Mouse (Mus musculus) thymus, adult 2 months (tissue): ENCODE measurements around the gene Olfr464. TPM values are rescaled to one million over a fixed set of nuclear protein-coding genes. Genes with fewer than 3 reads are reported as not detected.
"Not testable (repeated sequence)": the region's sequence is repeated elsewhere in the genome, so short reads cannot be mapped to it uniquely, and the experiment has no call there.

ENCODE experiments used
- DNase-seq: peaks from one replicate; pipeline ENCODE4 v3.0.0; 2021
- H3K27ac ChIP-seq: fragments of 200-500 bp; 2 replicates; pipeline ENCODE4 v1.5.1; 2012; ENCODE audit warnings: low read length, control low read depth; ENCODE audit not compliant: control insufficient read depth, insufficient read depth
- H3K27me3 ChIP-seq: fragments of 200-500 bp; 2 replicates; pipeline ENCODE4 v1.6.1; 2012; ENCODE audit warnings: mild to moderate bottlenecking, low read length, moderate library complexity, mixed read lengths; ENCODE audit not compliant: control insufficient read depth, insufficient read depth
- H3K36me3 ChIP-seq: fragments of 200-500 bp; 2 replicates; pipeline ENCODE4 v1.6.1; 2012; ENCODE audit warnings: mild to moderate bottlenecking, low read length, moderate library complexity; ENCODE audit not compliant: control insufficient read depth, insufficient read depth
- H3K4me1 ChIP-seq: fragments of 200-500 bp; replicated peaks from 2 replicates; pipeline ENCODE4 v1.6.1; 2012; ENCODE audit warnings: low read length; ENCODE audit not compliant: control insufficient read depth, insufficient read depth
- H3K4me3 ChIP-seq: fragments of 200-500 bp; 2 replicates; pipeline ENCODE4 v1.5.1; 2012; ENCODE audit warnings: mild to moderate bottlenecking, low read length, control low read depth, moderate library complexity; ENCODE audit not compliant: control insufficient read depth, insufficient read depth
- CTCF ChIP-seq: fragments of 200-500 bp; IDR thresholded peaks from 2 replicates; pipeline ENCODE4 v1.5.1; 2012; ENCODE audit warnings: mild to moderate bottlenecking, control low read depth, low read length, moderate library complexity, borderline replicate concordance; ENCODE audit not compliant: control insufficient read depth, poor library complexity, insufficient read depth; ENCODE audit errors: extremely low read depth
- POLR2A ChIP-seq: fragments of 200-500 bp; IDR thresholded peaks from 2 replicates; pipeline ENCODE4 v1.6.1; 2012; ENCODE audit warnings: mild to moderate bottlenecking, low read length, control low read depth, moderate library complexity; ENCODE audit not compliant: control insufficient read depth, poor library complexity, insufficient read depth; ENCODE audit errors: extremely low read depth
- WGBS: fragments of 180-500 bp; shearing (Covaris S2); methylation state at CpG from one replicate; pipeline ENCODE4 v1.1.7; 2018; 5-methylcytosine and 5-hydroxymethylcytosine counted together
- polyA plus RNA-seq: library from polyadenylated mRNA; depleted of rRNA; stranded (reverse); fragments of >200 nt; gene quantifications from 2 replicates; pipeline ENCODE4 v1.2.3, GENCODE M21; 2012; rRNA removed

Gene Olfr464
- polyA plus RNA-seq, 1 experiment, result 0.27 TPM

- Histone ChIP-seq H3K27ac (no peak overlapping the region), H3K36me3 (no peaks in the 10 kb centered on the region), H3K4me1 (no peaks in the 10 kb centered on the region), H3K4me3 (no peak overlapping the region), H3K27me3 (no peaks in the 10 kb centered on the region; the same call in 1 of the 2 replicates)
- no peak for DNase-seq
- 67% methylated on average over 8 of the region's 8 CpGs for WGBS
- no peak for TF ChIP-seq CTCF
- TF ChIP-seq POLR2A, result no peak
These were observed 49.0 kb downstream of the Olfr464 start for GRCm38 (mm10) chr11:87871766-87872165.

GRCm38 (mm10) chr11:87870096-87870495, 50.7 kb downstream of the Olfr464 start:
- TF ChIP-seq POLR2A, result no peak
- TF ChIP-seq CTCF, result no peak
- no peak overlapping the region for H3K27ac ChIP-seq
- WGBS, result 80% methylated on average over 2 of the region's 2 CpGs
- no peaks in the 10 kb centered on the region for H3K36me3 ChIP-seq
- H3K4me3 ChIP-seq, result no peak overlapping the region
- no peaks in the 10 kb centered on the region; the same call in 1 of the 2 replicates for H3K27me3 ChIP-seq
- no peak for DNase-seq
- H3K4me1 ChIP-seq, result no peaks in the 10 kb centered on the region

GRCm38 (mm10) chr11:87866891-87867290, 53.9 kb downstream of the Olfr464 start:
- H3K27ac ChIP-seq, H3K36me3 ChIP-seq, H3K27me3 ChIP-seq, H3K4me3 ChIP-seq, H3K4me1 ChIP-seq: not testable (repeated sequence)
- DNase-seq, result peak; percentile 16
- WGBS, result 100% methylated on average over 1 of the region's 2 CpGs

Other genes starting within 250 kb of the Olfr464 start
- gene Supt4a, start 183.4 kb downstream of the Olfr464 start, polyA plus RNA-seq, result 172 and 215 TPM in 2 replicates
- 25.3 and 27.9 TPM in 2 replicates for gene Tspoap1, start 160.4 kb downstream of the Olfr464 start, polyA plus RNA-seq
- gene Mpo, start 127.4 kb downstream of the Olfr464 start, polyA plus RNA-seq, result 4.6 and 8.5 TPM in 2 replicates
- gene Lpo, start 92.7 kb downstream of the Olfr464 start, polyA plus RNA-seq, result 8.0 and 10.1 TPM in 2 replicates
- gene Mks1, start 67.8 kb downstream of the Olfr464 start, polyA plus RNA-seq, result 11.8 and 12.4 TPM in 2 replicates
- 2.1 and 3.2 TPM in 2 replicates for gene Epx, start 45.4 kb downstream of the Olfr464 start, polyA plus RNA-seq
- gene Olfr462, start 28.7 kb downstream of the Olfr464 start, polyA plus RNA-seq, result not detected in 2 replicates
- not detected in 2 replicates for gene Olfr463, start 23.6 kb downstream of the Olfr464 start, polyA plus RNA-seq
- 60.7 and 69.7 TPM in 2 replicates for gene Dynll2, start 66.6 kb upstream of the Olfr464 start, polyA plus RNA-seq
- gene Srsf1, start 126.4 kb upstream of the Olfr464 start, polyA plus RNA-seq, result 247 and 358 TPM in 2 replicates
- 35.4 and 35.9 TPM in 2 replicates for gene Vezf1, start 147.3 kb upstream of the Olfr464 start, polyA plus RNA-seq
- gene Cuedc1, start 177.1 kb upstream of the Olfr464 start, polyA plus RNA-seq, result 13.8 and 15.5 TPM in 2 replicates